In the genomic region with DNA sequence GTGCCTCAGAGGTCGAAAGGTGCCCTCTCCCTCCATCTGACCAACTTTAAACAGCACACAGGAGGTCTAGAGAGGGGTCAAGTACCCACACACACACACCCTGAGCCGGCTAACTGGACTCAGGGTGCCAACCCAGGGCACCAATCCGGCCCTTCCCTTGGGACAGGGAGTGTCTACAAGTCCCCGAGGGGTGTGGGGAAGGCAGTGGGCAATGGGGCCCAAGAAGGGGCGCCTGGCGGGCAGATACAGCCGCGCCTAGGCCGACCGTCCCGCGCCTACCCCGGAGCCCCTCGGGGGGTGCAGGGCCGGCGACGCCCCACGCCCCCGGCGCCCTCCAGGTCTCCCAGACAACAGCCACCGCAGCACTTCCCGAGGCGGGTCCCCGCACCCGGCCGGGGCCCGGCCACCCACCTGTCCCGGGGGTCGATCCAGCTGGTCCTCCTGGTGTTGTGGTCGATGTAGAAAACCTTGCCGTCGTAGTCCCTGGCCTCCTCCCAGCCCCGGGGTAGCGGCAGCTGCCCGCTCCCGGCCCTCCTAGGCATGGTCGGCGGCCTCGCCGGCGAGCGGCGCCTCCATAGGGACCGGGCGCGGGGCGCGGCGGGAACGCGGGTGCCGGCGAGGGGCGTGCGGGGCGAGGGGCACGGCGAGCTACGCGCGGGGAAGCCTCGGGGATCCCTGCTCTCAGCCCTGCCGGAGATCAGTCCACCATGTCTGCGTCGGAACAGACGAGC, we compare ENCODE assay signal across 8 mouse cellular contexts. TPM values are rescaled to one million over a fixed set of nuclear protein-coding genes. Genes with fewer than 3 reads are reported as not detected.
DNase-seq lines count a peak whose midpoint lies in the region; ATAC-seq and TF ChIP-seq lines count a peak whose summit lies in the region.

No protein-coding gene starts in this region.

- ATAC-seq in neural tube, embryonic 11.5 days (ENCODE audit: insufficient read depth, low FRiP score, low TSS enrichment), result peak; percentile 66
- ATAC-seq in lung, embryonic 14.5 days (ENCODE audit: insufficient read depth), result peak; percentile 50

- peaks cover 19% of the 10 kb centered on the region for H3K4me1 ChIP-seq in neural tube, embryonic 11.5 days (ENCODE audit: control insufficient read depth, insufficient read depth, low read length)
- H3K4me1 ChIP-seq in bone marrow macrophage, adult 2 months (ENCODE audit: control insufficient read depth, insufficient read depth, low read length), result no peaks in the 10 kb centered on the region
- H3K4me1 ChIP-seq in lung, embryonic 14.5 days (ENCODE audit: insufficient read depth), result peaks cover 19% of the 10 kb centered on the region
- peaks cover 22% of the 10 kb centered on the region for H3K4me1 ChIP-seq in olfactory bulb, adult 2 months (ENCODE audit: control insufficient read depth, insufficient read depth, low read length)

- peak overlapping the region; percentile 84 for H3K27ac ChIP-seq in neural tube, embryonic 11.5 days (ENCODE audit: low read depth, low read length)
- H3K27ac ChIP-seq in bone marrow macrophage, adult 2 months (ENCODE audit: insufficient read depth, low read depth, low read length), result no peak overlapping the region
- peak overlapping the region; percentile 98 for H3K27ac ChIP-seq in lung, embryonic 14.5 days (ENCODE audit: low read depth)
- peak overlapping the region; percentile 49; the same call in 1 of the 2 replicates for H3K27ac ChIP-seq in olfactory bulb, adult 2 months (ENCODE audit: insufficient read depth, low read depth, low read length)

- H3K4me3 ChIP-seq in neural tube, embryonic 11.5 days (ENCODE audit: low read depth, low read length), result peak overlapping the region; percentile 83
- peak overlapping the region; percentile 78 for H3K4me3 ChIP-seq in bone marrow macrophage, adult 2 months (ENCODE audit: insufficient read depth, low read length)
- peak overlapping the region; percentile 89 for H3K4me3 ChIP-seq in lung, embryonic 14.5 days (ENCODE audit: low read depth, low read length)
- H3K4me3 ChIP-seq in olfactory bulb, adult 2 months (ENCODE audit: insufficient read depth, low read depth, low read length), result peak overlapping the region; percentile 94

- H3K27me3 ChIP-seq in neural tube, embryonic 11.5 days (ENCODE audit: control insufficient read depth, insufficient read depth, low read length), result no peaks in the 10 kb centered on the region
- H3K27me3 ChIP-seq in lung, embryonic 14.5 days (ENCODE audit: insufficient read depth, low read length), result no peaks in the 10 kb centered on the region

- peak; percentile 56 for DNase-seq in neural tube, embryonic 11.5 days (ENCODE audit: low spot score)
- DNase-seq in neural tube, embryonic 10.5 days (ENCODE audit: extremely low spot score, low spot score), result no peak
- DNase-seq in frontal cortex, postnatal 25 days (ENCODE audit: low spot score in 2 of 2), result peak; percentile 12 to 22
- DNase-seq in kidney, adult 18-20 months, result peak; percentile 65
- peak; percentile 62 for DNase-seq in lung, embryonic 14.5 days
- no peak for DNase-seq in right cerebral cortex, postnatal 4 days

- no peak for TF ChIP-seq CTCF in bone marrow macrophage, adult 2 months (IDR thresholded peaks at IDR 0.05; ENCODE audit: low read depth, low read length)
- no peak for TF ChIP-seq CTCF in lung, embryonic 14.5 days (IDR thresholded peaks at IDR 0.05; ENCODE audit: low read depth)
- TF ChIP-seq CTCF in olfactory bulb, adult 2 months (IDR thresholded peaks at IDR 0.05; ENCODE audit: insufficient read depth, low read depth, low read length), result no peak

- no peaks in the 10 kb centered on the region for H3K9me3 ChIP-seq in neural tube, embryonic 11.5 days (ENCODE audit: control insufficient read depth, low read length)
- no peaks in the 10 kb centered on the region for H3K9me3 ChIP-seq in lung, embryonic 14.5 days (ENCODE audit: low read depth, low read length)

- H3K4me2 ChIP-seq in neural tube, embryonic 11.5 days (ENCODE audit: low read depth), result peak overlapping the region; percentile 88
- H3K4me2 ChIP-seq in lung, embryonic 14.5 days, result peak overlapping the region; percentile 94

- H3K9ac ChIP-seq in neural tube, embryonic 11.5 days (ENCODE audit: low read length), result peak overlapping the region; percentile 92
- H3K9ac ChIP-seq in lung, embryonic 14.5 days, result peak overlapping the region; percentile 93

- no peak for TF ChIP-seq POLR2A in bone marrow macrophage, adult 2 months (IDR thresholded peaks at IDR 0.05; ENCODE audit: borderline replicate concordance, low read depth, low read length)
- 0 out of 2 replicates have a peak, but pooled peaks have one; percentile 7 for TF ChIP-seq POLR2A in olfactory bulb, adult 2 months (IDR thresholded peaks at IDR 0.05; ENCODE audit: insufficient read depth, low read depth, low read length)

- 1% methylated on average over 47 of the region's 66 CpGs for WGBS in neural tube, embryonic 11.5 days
- WGBS in lung, embryonic 14.5 days, result under 1% methylated on average over 51 of the region's 66 CpGs
- WGBS in olfactory bulb, adult 2 months, result under 1% methylated on average over 66 of the region's 66 CpGs

- no peaks in the 10 kb centered on the region for H3K36me3 ChIP-seq in neural tube, embryonic 11.5 days (ENCODE audit: control insufficient read depth, insufficient read depth, low read length)
- H3K36me3 ChIP-seq in lung, embryonic 14.5 days (ENCODE audit: insufficient read depth), result no peaks in the 10 kb centered on the region

RNA-seq across cellular contexts. Expression of a gene that starts 0.9 kb away (rescaled TPM):
- 9.6 and 10.1 TPM in 2 replicates for polyA plus RNA-seq in neural tube, embryonic 11.5 days (2014; fragmentation: Nextera tagmentation; extraction: Ambion mirVana)
- polyA plus RNA-seq in bone marrow macrophage, adult 2 months (2012; ENCODE audit: insufficient read depth, insufficient read length, missing spikeins), result 7.5 and 8.7 TPM in 2 replicates
- polyA plus RNA-seq in lung, embryonic 14.5 days (2014; fragmentation: Nextera tagmentation; extraction: Ambion mirVana), result 16.6 and 17.1 TPM in 2 replicates
- not detected in 2 replicates for polyA plus RNA-seq in olfactory bulb, adult 2 months (2012; ENCODE audit: insufficient read depth, insufficient read length, low replicate concordance, missing spikeins)

Comparison
In these comparisons a context has a peak if more than half of its experiments do, and no peak if none do; other contexts are left out.
1. DNase-seq: peak in neural tube, embryonic 11.5 days (single experiment), frontal cortex, postnatal 25 days (2 of 2), kidney, adult 18-20 months (single experiment) and lung, embryonic 14.5 days (single experiment); none in neural tube, embryonic 10.5 days (single experiment) and right cerebral cortex, postnatal 4 days (single experiment).
2. Peak in every context shown above with its lines, with median percentiles within 50 percentile points of each other: H3K4me3 ChIP-seq.